ENCODE assay signal across 8 mouse cellular contexts in genomic region chr7:38271859-38272258, GRCm38 (mm10). TPM values are rescaled to one million over a fixed set of nuclear protein-coding genes. Genes with fewer than 3 reads are reported as not detected.
DNase-seq lines count a peak whose midpoint lies in the region; ATAC-seq and TF ChIP-seq lines count a peak whose summit lies in the region.

No protein-coding gene starts in this region.

- H3K4me1 ChIP-seq in neural tube, embryonic 12.5 days: peaks cover 10% of the 10 kb centered on the region

- H3K27me3 ChIP-seq in neural tube, embryonic 12.5 days (replicated peaks): no peaks in the 10 kb centered on the region

- TF ChIP-seq CTCF in left cerebral cortex, adult 2 months (IDR thresholded peaks at IDR 0.05): no peak

- H3K36me3 ChIP-seq in neural tube, embryonic 12.5 days: peaks cover 15% of the 10 kb centered on the region

- peak overlapping the region; percentile 89 for H3K4me2 ChIP-seq in neural tube, embryonic 12.5 days (replicated peaks)

- H3K9ac ChIP-seq in neural tube, embryonic 12.5 days: peak overlapping the region; percentile 67; the same call in 1 of the 2 replicates

- DNase-seq in left cerebral cortex, adult 2 months (ENCODE audit: extremely low spot score in 1 of 2, low spot score in 2 of 2): no peak
- DNase-seq in left cerebral cortex, postnatal 4 days: no peak
- DNase-seq in embryo, embryonic 9.5 days (ENCODE audit: extremely low spot score): peak; percentile 17
- DNase-seq in induced T-regulatory cell, adult 2 months (ENCODE audit: low read depth): peak; percentile 40
- DNase-seq in layer of hippocampus, postnatal 10 days (ENCODE audit: low spot score in 2 of 2): no peak
- DNase-seq in left cerebral cortex, postnatal 25 days (ENCODE audit: low spot score in 2 of 2): no peak
- DNase-seq in thymus, adult 18-20 months: no peak

- 16% methylated on average over 4 of the region's 4 CpGs for WGBS in neural tube, embryonic 12.5 days

- no peak overlapping the region; the same call in 1 of the 2 replicates for H3K27ac ChIP-seq in left cerebral cortex, adult 2 months
- H3K27ac ChIP-seq in neural tube, embryonic 12.5 days: no peak overlapping the region

- peak; percentile 21 for ATAC-seq in neural tube, embryonic 12.5 days (ENCODE audit: low FRiP score, low read depth)

- no peaks in the 10 kb centered on the region for H3K9me3 ChIP-seq in neural tube, embryonic 12.5 days

- intact Hi-C loops in left cerebral cortex, adult 2 months (cut with DNase I): no loop called here
- intact Hi-C loops in left cerebral cortex, postnatal 4 days (cut with DNase I): no loop called here
- intact Hi-C loops in left cerebral cortex, postnatal 25 days (cut with DNase I): loop anchor here (2.0 kb wide), 1 partner anchor 89 kb away; the partner anchor contains the start of gene 1600014C10Rik

- H3K4me3 ChIP-seq in left cerebral cortex, adult 2 months: peak overlapping the region; percentile 72
- H3K4me3 ChIP-seq in neural tube, embryonic 12.5 days: peak overlapping the region; percentile 53

RNA-seq across cellular contexts. Expression of gene Pop4, which starts 0.6 kb away (rescaled TPM):
- 10 to 100 TPM; 19.9 to 22.8 TPM for total RNA-seq in left cerebral cortex, adult 2 months (2021)
- 10 to 100 TPM; 43.3 to 44.2 TPM for total RNA-seq in left cerebral cortex, postnatal 4 days (2021)
- 80.0 and 85.4 TPM in 2 replicates for polyA plus RNA-seq in neural tube, embryonic 12.5 days (2016; fragmentation: Nextera tagmentation; extraction: Ambion mirVana)
- 10 to 100 TPM; 33.6 to 36.5 TPM for total RNA-seq in layer of hippocampus, postnatal 10 days (2021)
- total RNA-seq in left cerebral cortex, postnatal 25 days (2021): 10 to 100 TPM; 22.7 to 24.0 TPM

RNA-seq across cellular contexts. Expression of gene Plekhf1, which starts 44.0 kb away (rescaled TPM):
- 1 to 10 TPM; 2.3 to 2.5 TPM for total RNA-seq in left cerebral cortex, adult 2 months (2021)
- under 1 TPM; 0.38 to 0.44 TPM for total RNA-seq in left cerebral cortex, postnatal 4 days (2021)
- 1.2 and 1.6 TPM in 2 replicates for polyA plus RNA-seq in neural tube, embryonic 12.5 days (2016; fragmentation: Nextera tagmentation; extraction: Ambion mirVana)
- total RNA-seq in layer of hippocampus, postnatal 10 days (2021): 1 to 10 TPM; 1.3 to 1.8 TPM
- total RNA-seq in left cerebral cortex, postnatal 25 days (2021): 1 to 10 TPM; 1.4 TPM

Comparison
In these comparisons a context has a peak if more than half of its experiments do, and no peak if none do; other contexts are left out.
1. DNase-seq: peak in embryo, embryonic 9.5 days (single experiment) and induced T-regulatory cell, adult 2 months (single experiment); none in left cerebral cortex, adult 2 months (0 of 2), left cerebral cortex, postnatal 4 days (single experiment), layer of hippocampus, postnatal 10 days (0 of 2), left cerebral cortex, postnatal 25 days (0 of 2) and thymus, adult 18-20 months (0 of 2).